Mouse (Mus musculus): ENCODE data around the gene Nip7. TPM values are rescaled to one million over a fixed set of nuclear protein-coding genes. Genes with fewer than 3 reads are reported as not detected.
A peak's percentile ranks its signal among the peaks of the same experiment; 100 is the strongest.

Nip7 gene
- total and polyA plus RNA-seq, 3 experiments: 9.1 to 56.7 (median 39.7) TPM

DNA sequence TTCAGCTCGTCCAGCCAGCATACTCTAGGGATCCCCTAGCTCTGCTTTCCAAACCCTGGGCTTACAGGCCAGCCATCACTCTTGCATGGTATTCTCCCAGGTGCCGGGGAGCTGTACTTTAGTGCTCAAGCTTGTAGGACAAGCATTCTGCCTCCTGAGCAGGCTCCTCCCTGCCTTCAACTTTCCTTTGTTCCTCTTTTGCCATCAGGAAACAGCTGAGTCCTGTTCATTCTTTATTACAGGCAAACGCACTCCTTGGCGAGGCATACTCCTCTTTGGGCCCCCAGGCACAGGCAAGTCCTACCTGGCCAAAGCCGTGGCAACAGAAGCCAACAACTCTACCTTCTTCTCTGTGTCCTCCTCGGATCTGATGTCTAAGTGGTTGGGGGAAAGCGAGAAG lies 16.0 kb upstream of the Nip7 start:
- TF ChIP-seq GATA2 (IDR thresholded peaks at IDR 0.05; ENCODE audit: borderline replicate concordance, low read depth, low read length): no peak
- no peak for TF ChIP-seq TAL1 (conservative IDR thresholded peaks at IDR 0.05; ENCODE audit: low read depth, low read length)
- TF ChIP-seq GATA1 (IDR thresholded peaks at IDR 0.05; ENCODE audit: borderline replicate concordance, low read length): no peak
- no peak for TF ChIP-seq POLR2AphosphoS5 (IDR thresholded peaks at IDR 0.05; ENCODE audit: insufficient replicate concordance, low read depth, low read length)
- no peak for TF ChIP-seq CTCF (IDR thresholded peaks at IDR 0.05; ENCODE audit: low read depth, low read length)
- ATAC-seq (ENCODE audit: extremely low read depth, insufficient number of reproducible peaks, low FRiP score, poor library complexity, severe bottlenecking) (no peak), DNase-seq (ENCODE audit: low spot score) (no peak)
- H3K4me3 ChIP-seq (ENCODE audit: low read depth, low read length): no peak overlapping the region
- H3K9me3 ChIP-seq (replicated peaks): no peaks in the 10 kb centered on the region
- no peaks in the 10 kb centered on the region for H3K27me3 ChIP-seq (ENCODE audit: insufficient read depth, low read length)
- peaks cover 12% of the 10 kb centered on the region; the same call in 1 of the 2 replicates for H3K4me1 ChIP-seq (ENCODE audit: insufficient read depth, low read depth, low read length)
- H3K36me3 ChIP-seq (replicated peaks): peaks cover 90% of the 10 kb centered on the region

DNA sequence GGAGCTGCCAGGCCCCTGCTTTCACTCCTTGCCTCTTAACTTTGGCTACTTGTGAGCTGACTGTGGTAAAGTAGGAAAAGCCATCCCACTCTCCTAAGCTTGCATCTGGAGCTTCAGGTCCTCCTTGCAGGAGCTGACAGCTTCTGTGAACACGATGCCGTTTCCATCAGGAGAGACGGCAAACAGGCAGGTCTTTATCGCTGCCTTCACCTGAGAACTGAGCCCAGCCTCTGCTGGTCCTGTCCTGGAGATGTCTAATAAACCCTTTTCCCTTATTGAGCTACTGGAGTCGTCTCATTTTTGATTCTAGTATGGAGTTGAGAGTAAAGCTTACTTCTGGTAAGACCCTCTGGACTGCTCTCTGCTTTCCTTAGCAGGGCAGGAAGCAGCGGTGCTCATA lies 11.2 kb upstream of the Nip7 start:
- no peak for ATAC-seq (ENCODE audit: extremely low read depth, insufficient number of reproducible peaks, low FRiP score, poor library complexity, severe bottlenecking)
- no peaks in the 10 kb centered on the region for H3K27me3 ChIP-seq (ENCODE audit: insufficient read depth, low read length)

DNA sequence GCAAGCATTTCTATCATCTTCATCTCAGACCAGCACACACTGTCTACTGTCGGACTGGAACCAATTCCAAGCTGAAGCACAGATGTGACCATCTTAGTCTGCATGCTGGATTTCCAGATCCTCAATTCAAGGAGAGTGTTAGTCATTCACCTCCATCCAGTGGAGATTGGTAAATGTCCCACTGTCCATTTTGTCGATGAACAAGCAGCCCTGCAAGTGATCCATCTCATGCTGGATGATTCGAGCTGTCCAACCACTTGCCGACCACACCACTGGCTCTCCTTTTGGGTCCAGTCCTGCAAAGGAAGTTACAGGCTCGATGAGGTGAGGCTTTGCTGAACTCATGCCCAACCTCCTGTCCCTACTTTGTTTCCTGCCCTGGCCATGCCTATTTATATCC lies 9.7 kb upstream of the Nip7 start:
- TF ChIP-seq POLR2AphosphoS5 (IDR thresholded peaks at IDR 0.05; ENCODE audit: insufficient replicate concordance, low read depth, low read length) (peak; percentile 73), GATA1 (IDR thresholded peaks at IDR 0.05; ENCODE audit: borderline replicate concordance, low read length) (no peak), TAL1 (conservative IDR thresholded peaks at IDR 0.05; ENCODE audit: low read depth, low read length) (no peak), CTCF (IDR thresholded peaks at IDR 0.05; ENCODE audit: low read depth, low read length) (no peak)
- Histone ChIP-seq H3K9me3 (replicated peaks) (no peaks in the 10 kb centered on the region), H3K4me1 (ENCODE audit: insufficient read depth, low read depth, low read length) (peaks cover 59% of the 10 kb centered on the region), H3K27me3 (ENCODE audit: insufficient read depth, low read length) (no peaks in the 10 kb centered on the region), H3K36me3 (replicated peaks) (peaks cover 97% of the 10 kb centered on the region), H3K4me3 (ENCODE audit: low read depth, low read length) (peak overlapping the region; percentile 80; the same call in 1 of the 2 replicates)
- ATAC-seq (ENCODE audit: extremely low read depth, insufficient number of reproducible peaks, low FRiP score, poor library complexity, severe bottlenecking): no peak
- DNase-seq (ENCODE audit: low spot score): no peak

More for the DNA sequence above, 11.2 kb upstream of the Nip7 start:
- no peak for DNase-seq (ENCODE audit: low spot score)
- TF ChIP-seq GATA1 (IDR thresholded peaks at IDR 0.05; ENCODE audit: borderline replicate concordance, low read length) (no peak), TAL1 (conservative IDR thresholded peaks at IDR 0.05; ENCODE audit: low read depth, low read length) (no peak), CTCF (IDR thresholded peaks at IDR 0.05; ENCODE audit: low read depth, low read length) (no peak), GATA2 (IDR thresholded peaks at IDR 0.05; ENCODE audit: borderline replicate concordance, low read depth, low read length) (no peak), POLR2AphosphoS5 (IDR thresholded peaks at IDR 0.05; ENCODE audit: insufficient replicate concordance, low read depth, low read length) (no peak)
- Histone ChIP-seq H3K36me3 (replicated peaks) (peaks cover 97% of the 10 kb centered on the region), H3K4me3 (ENCODE audit: low read depth, low read length) (no peak overlapping the region), H3K4me1 (ENCODE audit: insufficient read depth, low read depth, low read length) (peaks cover 52% of the 10 kb centered on the region), H3K9me3 (replicated peaks) (no peaks in the 10 kb centered on the region)

DNA sequence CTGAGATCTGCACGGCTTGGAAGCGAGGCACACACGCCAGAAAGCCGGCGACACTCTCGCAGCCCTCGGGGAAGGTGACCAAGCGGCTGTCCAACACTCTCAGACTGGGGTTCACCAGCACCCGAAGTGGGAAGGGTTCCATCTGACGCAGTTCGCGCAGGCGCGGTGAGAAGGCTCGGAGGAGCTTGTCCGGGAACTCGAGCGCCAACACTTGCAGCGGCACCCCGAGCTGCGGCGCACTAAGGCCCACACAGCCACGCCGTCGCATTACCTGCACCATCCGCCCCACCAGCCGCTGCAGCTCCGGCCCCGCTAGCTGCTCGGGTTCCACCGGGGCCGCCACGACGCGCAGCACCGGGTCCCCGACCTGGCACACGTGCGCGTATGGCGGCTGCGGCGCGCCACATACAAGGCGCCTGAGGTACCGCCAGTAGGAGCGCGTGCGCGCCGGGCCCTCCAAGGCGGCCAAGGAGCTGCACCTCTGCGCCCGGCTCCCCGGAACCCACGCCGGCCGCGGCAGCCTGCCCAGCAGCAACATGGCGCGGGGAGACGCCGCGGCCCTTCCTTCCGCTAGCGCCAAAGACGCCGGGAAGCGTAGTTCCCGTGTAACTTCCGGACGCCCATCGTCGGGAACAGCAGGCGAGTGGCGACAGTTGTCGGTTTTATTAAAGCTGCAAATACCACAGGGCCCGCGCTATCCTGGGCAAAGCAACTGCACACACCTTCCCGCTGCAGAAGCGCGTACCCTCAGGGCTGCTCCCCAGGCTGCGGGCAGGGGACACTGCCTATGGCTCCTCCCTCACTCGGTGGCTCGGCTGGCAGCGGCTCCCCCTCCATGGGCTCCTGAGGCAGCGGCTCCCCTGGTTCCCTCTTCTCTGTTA lies 8.4 kb upstream of the Nip7 start, which contains the start of gene Pdf:
Pdf (minus strand) TSS at position 554 of the 881 bp plus-strand sequence.
- DNase-seq (ENCODE audit: low spot score) (peak; percentile 71), ATAC-seq (ENCODE audit: extremely low read depth, insufficient number of reproducible peaks, low FRiP score, poor library complexity, severe bottlenecking) (peak; percentile 66)
- H3K4me1 ChIP-seq (ENCODE audit: insufficient read depth, low read depth, low read length): peaks cover 64% of the 10 kb centered on the region
- peak within 1 kb of the TSS; percentile 80 for H3K4me3 ChIP-seq (ENCODE audit: low read depth, low read length)
- H3K36me3 ChIP-seq (replicated peaks): peaks cover 97% of the 10 kb centered on the region
- TF ChIP-seq GATA2 (IDR thresholded peaks at IDR 0.05; ENCODE audit: borderline replicate concordance, low read depth, low read length): no peak
- TF ChIP-seq POLR2AphosphoS5 (IDR thresholded peaks at IDR 0.05; ENCODE audit: insufficient replicate concordance, low read depth, low read length): no peak
- no peak for TF ChIP-seq CTCF (IDR thresholded peaks at IDR 0.05; ENCODE audit: low read depth, low read length)
- TF ChIP-seq GATA1 (IDR thresholded peaks at IDR 0.05; ENCODE audit: borderline replicate concordance, low read length): no peak
- TF ChIP-seq TAL1 (conservative IDR thresholded peaks at IDR 0.05; ENCODE audit: low read depth, low read length): no peak
- no peaks in the 10 kb centered on the region for H3K9me3 ChIP-seq (replicated peaks)
- no peaks in the 10 kb centered on the region for H3K27me3 ChIP-seq (ENCODE audit: insufficient read depth, low read length)

DNA sequence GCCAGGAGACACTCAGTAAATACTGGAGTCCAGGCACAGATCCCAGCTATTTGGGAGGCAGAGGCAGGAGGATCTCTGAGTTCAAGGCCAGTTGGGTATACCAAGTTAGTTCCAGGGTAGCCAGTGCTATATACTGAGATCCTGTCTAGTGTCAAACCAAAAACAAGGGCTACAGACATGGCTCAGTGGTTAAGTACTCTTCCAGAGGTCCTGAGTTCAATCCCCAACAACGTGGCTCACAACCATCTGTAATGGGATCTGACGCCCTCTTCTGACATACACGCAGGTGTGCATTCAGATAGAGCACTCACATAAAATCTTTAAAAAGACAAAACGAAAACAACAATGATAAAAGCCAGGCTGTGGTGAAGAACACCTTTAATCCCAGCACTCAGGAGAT lies 7.2 kb upstream of the Nip7 start:
- peak overlapping the region; percentile 80; the same call in 1 of the 2 replicates for H3K4me3 ChIP-seq (ENCODE audit: low read depth, low read length)
- ATAC-seq (ENCODE audit: extremely low read depth, insufficient number of reproducible peaks, low FRiP score, poor library complexity, severe bottlenecking): no peak
- TF ChIP-seq GATA2 (IDR thresholded peaks at IDR 0.05; ENCODE audit: borderline replicate concordance, low read depth, low read length): no peak

DNA sequence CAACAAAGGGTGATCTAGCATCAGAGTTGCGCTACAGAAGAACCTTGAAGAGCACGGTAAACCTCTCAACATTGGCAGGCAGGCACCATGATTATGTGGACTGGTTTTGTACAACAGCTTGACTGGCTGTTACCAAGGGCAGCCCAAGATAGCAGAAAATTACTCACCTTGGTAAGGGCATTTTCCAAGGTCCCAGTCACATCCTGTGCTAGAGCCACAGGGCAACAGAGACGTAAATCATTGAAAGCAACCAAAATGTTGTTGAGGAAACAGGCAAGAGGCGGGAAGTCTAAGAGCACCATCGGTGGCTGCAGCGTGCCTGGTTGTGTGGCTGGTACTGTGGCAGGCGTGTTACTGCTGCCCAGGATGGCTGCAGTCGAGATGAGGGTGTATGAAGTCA lies 4.6 kb upstream of the Nip7 start:
- TF ChIP-seq POLR2AphosphoS5 (IDR thresholded peaks at IDR 0.05; ENCODE audit: insufficient replicate concordance, low read depth, low read length): no peak
- TF ChIP-seq GATA1 (IDR thresholded peaks at IDR 0.05; ENCODE audit: borderline replicate concordance, low read length): no peak
- no peak for TF ChIP-seq TAL1 (conservative IDR thresholded peaks at IDR 0.05; ENCODE audit: low read depth, low read length)
- TF ChIP-seq CTCF (IDR thresholded peaks at IDR 0.05; ENCODE audit: low read depth, low read length): no peak
- TF ChIP-seq GATA2 (IDR thresholded peaks at IDR 0.05; ENCODE audit: borderline replicate concordance, low read depth, low read length): no peak
- DNase-seq (ENCODE audit: low spot score) (no peak), ATAC-seq (ENCODE audit: extremely low read depth, insufficient number of reproducible peaks, low FRiP score, poor library complexity, severe bottlenecking) (no peak)
- Histone ChIP-seq H3K27me3 (ENCODE audit: insufficient read depth, low read length) (no peaks in the 10 kb centered on the region), H3K4me3 (ENCODE audit: low read depth, low read length) (no peak overlapping the region), H3K9me3 (replicated peaks) (no peaks in the 10 kb centered on the region), H3K36me3 (replicated peaks) (peaks cover 78% of the 10 kb centered on the region), H3K4me1 (ENCODE audit: insufficient read depth, low read depth, low read length) (peaks cover 58% of the 10 kb centered on the region)

More for the DNA sequence above, 7.2 kb upstream of the Nip7 start:
- Histone ChIP-seq H3K4me1 (ENCODE audit: insufficient read depth, low read depth, low read length) (peaks cover 65% of the 10 kb centered on the region), H3K27me3 (ENCODE audit: insufficient read depth, low read length) (no peaks in the 10 kb centered on the region), H3K36me3 (replicated peaks) (peaks cover 97% of the 10 kb centered on the region), H3K9me3 (replicated peaks) (no peaks in the 10 kb centered on the region)
- no peak for DNase-seq (ENCODE audit: low spot score)
